Mouse (Mus musculus) CD4-positive helper T cell, adult 2 months (primary cell): ENCODE measurements around the gene Mrpl54.

Experiments used
- DNase-seq: peaks from one replicate; pipeline ENCODE4 v3.0.0-alpha.2; 2012; ENCODE audit warnings: low read depth, missing footprints, low spot score

The Mrpl54 gene

GRCm38 (mm10) chr10:81266211-81267105 lies at the start of gene Mrpl54, which contains the start of gene Apba3:
Gene Mrpl54 (minus strand): TSS chr10:81266934.
Gene Apba3 (plus strand): TSS chr10:81266960.
- peak; percentile 97 for DNase-seq

DNA sequence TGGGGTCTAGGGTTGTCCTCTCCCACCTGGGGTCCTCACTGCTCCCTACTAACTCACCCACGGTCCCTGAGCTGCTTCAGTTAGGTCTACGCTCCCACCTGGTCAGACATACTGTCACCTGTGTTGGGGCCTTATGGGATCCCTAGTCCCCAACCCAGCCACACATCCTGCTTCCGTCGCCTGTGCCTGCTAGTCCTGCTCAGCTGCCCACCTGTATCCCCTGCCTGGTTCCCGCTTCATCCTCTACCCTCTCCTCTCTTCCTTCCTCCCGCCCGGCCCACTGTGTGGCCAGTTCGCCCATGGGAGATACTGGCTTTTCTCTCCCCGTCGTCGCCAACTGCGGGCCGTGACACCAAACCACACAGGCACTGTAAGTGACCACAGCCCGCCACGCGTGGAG lies 48.9 kb upstream of the Mrpl54 start:
- no peak for DNase-seq

- no peak for DNase-seq
Measured at GRCm38 (mm10) chr10:81314201-81314600, 47.5 kb upstream of the Mrpl54 start.

GRCm38 (mm10) chr10:81313581-81313980 lies 46.8 kb upstream of the Mrpl54 start:
- DNase-seq, result no peak

DNA sequence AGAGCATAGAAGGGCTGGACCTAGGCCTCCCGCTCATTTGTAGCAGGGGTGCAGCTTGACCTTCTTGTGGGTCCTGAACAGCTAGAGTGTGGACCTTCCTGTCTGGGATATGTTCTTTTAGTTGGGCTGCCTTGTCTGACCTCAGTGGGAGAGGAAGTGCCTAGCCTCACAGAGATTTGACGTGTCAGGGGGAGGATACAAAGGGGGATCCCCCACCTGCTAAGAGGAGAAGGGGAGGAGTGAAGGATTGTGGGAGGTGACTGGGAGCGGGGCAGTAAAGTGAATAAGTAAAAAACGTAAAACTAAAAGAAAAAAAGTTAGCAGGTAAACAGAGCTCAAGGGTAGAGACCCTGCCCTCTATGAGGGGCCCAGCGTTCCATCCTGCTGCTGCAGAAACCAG lies 42.8 kb upstream of the Mrpl54 start:
- peak; percentile 48 for DNase-seq

- DNase-seq, result no peak
Measured at GRCm38 (mm10) chr10:81306837-81307682, 40.3 kb upstream of the Mrpl54 start.

DNA sequence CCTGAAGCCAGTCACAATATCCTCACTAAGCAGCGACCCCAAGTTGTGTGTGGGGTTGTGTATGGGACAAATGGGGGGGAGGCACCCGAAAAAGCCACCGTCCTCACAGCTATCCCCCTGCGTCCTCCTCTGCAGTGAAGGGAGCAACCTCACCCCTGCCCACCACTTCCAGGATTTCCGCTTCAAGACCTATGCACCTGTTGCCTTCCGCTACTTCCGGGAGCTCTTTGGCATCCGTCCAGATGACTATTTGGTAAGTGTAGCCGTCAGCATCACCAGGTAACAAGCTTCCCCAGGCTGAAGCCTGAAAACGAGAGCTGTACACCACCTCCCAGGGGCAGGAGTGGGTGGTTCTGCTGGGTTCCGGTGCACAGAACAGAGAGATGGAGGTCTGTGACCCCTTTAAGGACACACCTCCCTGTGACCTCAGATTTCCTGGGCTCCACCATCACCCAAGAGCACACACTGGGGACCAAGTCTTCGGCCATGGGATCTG lies 39.5 kb upstream of the Mrpl54 start:
- no peak for DNase-seq

DNA sequence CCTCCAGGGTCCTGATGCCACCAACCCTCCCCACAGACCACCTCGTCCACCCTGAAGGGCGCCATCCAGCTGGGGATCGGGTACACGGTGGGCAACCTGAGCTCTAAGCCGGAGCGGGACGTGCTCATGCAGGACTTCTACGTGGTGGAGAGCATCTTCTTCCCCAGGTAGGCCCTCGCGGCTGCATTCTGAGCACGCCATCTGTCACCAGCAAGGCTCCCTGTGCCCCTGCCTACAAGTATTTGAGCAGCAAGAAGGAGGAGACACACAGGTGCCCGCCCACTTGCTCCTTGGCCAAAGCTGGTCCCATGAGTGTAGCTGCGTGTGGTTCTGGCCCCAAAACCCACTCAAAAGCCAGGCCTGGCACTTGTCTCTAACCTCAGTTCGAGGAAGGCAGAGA lies 38.9 kb upstream of the Mrpl54 start:
- no peak for DNase-seq

DNA sequence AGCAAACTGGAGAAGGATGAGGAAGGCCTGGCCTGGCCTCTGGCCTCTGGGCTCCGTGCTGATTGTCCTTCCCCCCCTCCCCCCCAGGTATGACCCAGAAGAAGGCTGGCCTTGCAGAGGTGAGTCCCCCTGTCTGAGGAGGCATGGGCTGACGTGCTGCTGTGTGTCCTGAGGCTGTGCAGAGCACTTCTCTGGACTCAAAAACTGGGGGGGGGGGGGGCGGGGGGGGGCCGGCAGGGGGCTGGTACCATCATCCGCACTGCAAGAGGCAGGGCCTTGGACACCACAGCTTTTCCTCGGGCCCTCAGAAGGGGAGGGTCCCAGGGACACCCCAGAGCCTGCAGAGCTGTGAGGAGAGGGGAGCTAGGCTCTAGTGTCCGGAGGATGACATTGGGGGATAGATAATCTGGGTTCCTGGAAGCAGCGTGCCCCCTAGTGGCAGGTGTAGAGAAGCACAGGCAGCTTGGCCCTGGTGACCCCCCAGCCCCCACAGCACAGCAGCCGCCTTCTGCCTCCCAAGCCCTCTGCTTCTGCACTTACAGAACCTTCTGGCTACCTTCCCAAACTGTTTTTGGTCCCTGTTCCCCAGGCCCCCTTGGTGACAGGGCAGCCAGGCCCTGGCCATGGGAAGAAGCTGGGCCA lies 38.0 kb upstream of the Mrpl54 start:
- peak; percentile 69 for DNase-seq

GRCm38 (mm10) chr10:81303761-81304160 lies 37.0 kb upstream of the Mrpl54 start:
- peak; percentile 55 for DNase-seq

DNA sequence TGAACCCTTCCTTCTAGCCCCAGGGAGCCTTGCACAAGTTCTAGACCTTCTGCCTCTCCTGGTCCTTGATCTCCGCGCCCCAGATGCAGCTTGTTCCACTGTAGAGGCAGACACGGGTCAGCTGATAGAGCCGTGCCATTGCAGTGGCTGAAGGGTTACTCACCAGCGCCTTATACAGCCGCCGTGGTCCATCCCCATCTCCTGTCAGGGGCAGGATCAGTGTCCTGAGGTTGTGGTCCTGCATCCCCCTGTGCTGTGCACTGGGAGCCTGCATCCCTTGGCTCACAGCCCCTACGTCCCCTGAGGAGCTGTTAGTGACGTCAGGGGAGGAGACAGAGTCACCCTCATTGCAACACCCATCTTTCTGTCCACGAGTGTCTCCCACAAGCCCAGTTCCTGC lies 36.5 kb upstream of the Mrpl54 start:
- no peak for DNase-seq

DNA sequence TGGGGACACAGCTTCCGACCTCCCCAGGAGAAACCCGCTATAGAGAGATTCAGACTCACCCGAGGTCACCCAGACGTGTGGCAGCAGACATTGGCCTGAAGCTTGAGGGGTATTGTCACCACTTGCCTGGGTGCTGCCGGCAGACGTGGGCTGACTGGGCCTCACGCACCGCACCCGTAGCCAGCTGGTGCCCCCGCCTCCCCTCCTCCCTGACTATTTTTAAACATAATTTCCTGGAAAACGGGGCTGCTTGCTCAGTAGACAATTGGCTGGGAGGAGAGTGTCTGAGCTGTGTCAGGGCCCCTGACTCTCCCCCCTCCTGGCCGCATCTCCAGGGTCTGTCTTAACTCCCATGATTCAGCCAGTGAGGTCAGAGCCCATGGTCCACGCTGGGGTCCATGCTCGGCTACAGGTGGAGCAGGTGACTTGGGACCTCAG lies 36.1 kb upstream of the Mrpl54 start:
- no peak for DNase-seq

GRCm38 (mm10) chr10:81302288-81302687 lies 35.6 kb upstream of the Mrpl54 start:
- no peak for DNase-seq

DNA sequence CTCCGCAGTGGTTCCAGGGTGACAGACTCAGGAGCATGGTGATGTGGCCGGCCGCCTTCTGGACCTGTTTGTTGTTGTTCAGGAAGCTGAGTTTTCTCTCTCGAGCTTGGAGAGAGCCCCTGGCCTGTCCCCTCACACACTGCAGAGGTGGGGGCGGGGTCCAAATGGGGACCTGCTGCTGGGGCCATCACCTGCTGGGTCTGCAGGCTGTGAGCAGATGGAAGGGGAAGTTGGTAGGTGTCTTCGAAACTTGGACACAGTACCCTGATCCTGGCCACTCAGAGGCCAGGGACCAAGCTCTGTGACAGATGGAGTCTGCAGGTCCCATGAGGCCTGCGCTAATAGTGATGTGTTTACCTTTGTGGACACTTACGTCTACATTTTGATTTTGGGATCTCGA lies 34.6 kb upstream of the Mrpl54 start:
- DNase-seq, result no peak

DNA sequence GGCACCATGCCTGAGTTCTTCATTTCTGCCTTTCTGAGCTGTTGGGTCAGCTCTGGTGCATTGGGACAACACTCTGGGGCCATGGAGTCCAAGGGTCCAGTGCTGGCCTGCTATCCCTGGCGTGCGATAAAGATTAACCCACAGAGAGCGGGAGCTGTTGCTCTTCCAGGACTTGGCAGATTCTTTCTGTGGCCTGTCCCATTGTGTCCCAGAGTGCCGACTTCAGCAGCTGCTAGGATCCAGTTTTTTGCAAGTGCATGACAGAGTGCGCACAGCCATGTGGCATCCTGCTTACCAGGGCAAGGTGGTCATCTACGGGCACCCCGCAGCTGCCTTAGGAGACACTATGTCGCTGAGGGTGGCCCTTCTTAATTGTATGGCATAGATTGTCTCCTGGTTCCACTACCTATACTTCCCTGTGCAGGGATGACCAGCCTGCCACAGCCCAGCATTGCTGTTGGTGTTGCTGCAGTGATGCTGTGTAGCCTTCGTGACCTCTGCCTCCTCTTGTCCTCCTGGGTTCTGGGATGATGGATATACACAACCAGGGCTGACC lies 33.7 kb upstream of the Mrpl54 start:
- DNase-seq, result no peak

DNA sequence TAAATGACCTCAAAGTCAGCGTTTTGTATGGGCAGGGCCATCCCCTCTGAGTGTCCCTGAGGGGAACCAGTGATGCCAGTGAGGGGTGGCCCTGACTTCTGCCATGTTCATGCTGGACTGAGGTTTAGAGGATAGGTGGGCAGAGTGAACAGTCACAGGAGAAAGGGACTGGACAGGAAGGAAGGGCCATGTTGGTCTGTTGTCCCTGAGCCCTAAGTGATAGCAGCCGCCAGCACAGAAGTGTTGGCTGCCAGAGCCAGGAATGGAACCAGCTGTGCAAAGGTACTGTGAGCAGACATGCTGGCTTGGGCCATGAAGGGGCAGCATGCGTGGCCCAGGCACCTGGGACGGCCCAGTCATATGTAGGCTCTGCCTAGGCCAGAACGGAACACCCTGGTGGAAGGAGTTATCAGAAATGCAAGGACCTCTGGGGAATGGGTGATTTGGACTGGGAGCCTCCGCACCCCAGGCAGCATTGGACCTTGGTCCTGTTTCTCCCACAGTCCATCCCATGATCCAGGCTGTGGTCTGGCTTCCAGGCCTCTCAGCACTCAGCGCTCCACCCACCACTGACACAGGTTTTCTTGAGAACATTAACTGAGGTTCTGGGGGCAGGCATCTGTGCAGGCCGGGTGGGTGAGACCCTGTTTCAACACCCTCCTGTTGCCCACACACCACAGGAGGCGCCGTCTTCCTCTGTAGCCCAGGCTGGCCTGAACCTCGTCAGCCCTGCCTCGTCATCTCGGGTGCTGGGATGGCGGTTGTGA lies 33.0 kb upstream of the Mrpl54 start:
- no peak for DNase-seq

- DNase-seq, result peak; percentile 60
Measured at GRCm38 (mm10) chr10:81298369-81299100, 31.8 kb upstream of the Mrpl54 start.

- DNase-seq, result peak; percentile 72
Measured at GRCm38 (mm10) chr10:81297845-81298244, 31.1 kb upstream of the Mrpl54 start.

GRCm38 (mm10) chr10:81297246-81297645 lies 30.5 kb upstream of the Mrpl54 start:
- DNase-seq, result no peak

DNA sequence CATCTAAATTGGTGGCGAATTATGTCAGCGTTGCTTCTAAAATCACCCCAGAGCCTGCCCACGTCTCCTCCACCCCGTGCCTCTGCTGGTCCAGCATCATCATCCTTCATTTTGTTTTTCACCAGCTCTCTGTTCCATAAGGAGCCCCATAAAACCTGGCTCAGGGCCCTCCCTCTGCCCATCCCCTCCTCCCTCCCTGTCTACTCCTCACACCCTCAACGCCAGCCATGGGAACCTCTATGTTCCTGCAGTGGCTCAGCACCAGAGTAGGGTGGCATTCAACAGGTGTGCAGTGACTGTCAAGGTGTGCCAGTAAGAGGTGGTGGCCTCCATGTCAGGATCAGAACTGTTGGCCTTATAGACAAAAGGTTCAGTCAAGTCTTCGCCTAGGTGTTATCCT lies 28.5 kb upstream of the Mrpl54 start:
- no peak for DNase-seq
